ENCODE assay signal across 31 mouse cellular contexts in genomic region chr10:13395753-13396152, GRCm38 (mm10).
"Had no signal": no experiment of that assay in that cellular context is flagged by ENCODE, and none has a peak within 500 bp of the region (broad histone marks: within the 10 kb centered on the region; RNA-seq: fewer than 3 reads in every experiment).

No protein-coding gene starts in this region.

- H3K9me3 ChIP-seq: heart, embryonic 10.5 days; heart, embryonic 12.5 days; heart, embryonic 13.5 days; heart, embryonic 15.5 days; hindbrain, embryonic 10.5 days; hindbrain, embryonic 12.5 days; hindbrain, embryonic 13.5 days; hindbrain, embryonic 15.5 days; intestine, embryonic 15.5 days had no signal

- H3K4me1 ChIP-seq: heart, embryonic 10.5 days; heart, embryonic 12.5 days; heart, embryonic 13.5 days; heart, embryonic 15.5 days; hindbrain, embryonic 10.5 days; hindbrain, embryonic 12.5 days; hindbrain, embryonic 13.5 days; hindbrain, embryonic 15.5 days; intestine, embryonic 15.5 days had no signal

- ATAC-seq: hindbrain, embryonic 16.5 days; hindbrain, postnatal 0 days; inflammation-experienced regulatory T-cells, adult 6 months; intestine, embryonic 15.5 days; intestine, embryonic 16.5 days; intestine, postnatal 0 days had no signal

- DNase-seq: heart, postnatal 10 days; heart, postnatal 14 days; heart, postnatal 36 days; kidney, adult 11 months; kidney, adult 18-20 months; kidney, adult 8-10 months; kidney, adult 9 months; kidney, postnatal 14 days; kidney, postnatal 25 days; kidney, postnatal 36 days; layer of hippocampus, adult 9-11 months; layer of hippocampus, postnatal 36 days had no signal

- H3K9ac ChIP-seq: heart, embryonic 12.5 days; heart, embryonic 13.5 days; heart, embryonic 15.5 days; hindbrain, embryonic 12.5 days; hindbrain, embryonic 13.5 days; hindbrain, embryonic 14.5 days; hindbrain, embryonic 15.5 days; intestine, embryonic 15.5 days had no signal

- H3K4me3 ChIP-seq: heart, embryonic 10.5 days; heart, embryonic 12.5 days; heart, embryonic 13.5 days; heart, embryonic 15.5 days; hindbrain, embryonic 10.5 days; hindbrain, embryonic 12.5 days; hindbrain, embryonic 13.5 days; hindbrain, embryonic 15.5 days; intestine, embryonic 15.5 days; layer of hippocampus, adult 2 months; left cerebral cortex, adult 2 months had no signal

- H3K36me3 ChIP-seq: heart, embryonic 10.5 days; heart, embryonic 12.5 days; heart, embryonic 13.5 days; heart, embryonic 15.5 days; hindbrain, embryonic 10.5 days; hindbrain, embryonic 12.5 days; hindbrain, embryonic 13.5 days; hindbrain, embryonic 15.5 days; intestine, embryonic 15.5 days had no signal

- H3K4me2 ChIP-seq: heart, embryonic 11.5 days; heart, embryonic 12.5 days; heart, embryonic 13.5 days; heart, embryonic 15.5 days; hindbrain, embryonic 12.5 days; hindbrain, embryonic 13.5 days; hindbrain, embryonic 14.5 days; hindbrain, embryonic 15.5 days; intestine, embryonic 15.5 days had no signal

- H3K27ac ChIP-seq: heart, embryonic 10.5 days; heart, embryonic 13.5 days; heart, embryonic 15.5 days; hindbrain, embryonic 10.5 days; hindbrain, embryonic 12.5 days; hindbrain, embryonic 13.5 days; hindbrain, embryonic 14.5 days; hindbrain, embryonic 15.5 days; hindbrain, postnatal 0 days; intestine, embryonic 15.5 days; kidney, postnatal 0 days; layer of hippocampus, adult 2 months; left cerebral cortex, adult 2 months had no signal

- H3K27me3 ChIP-seq: heart, embryonic 12.5 days; heart, embryonic 13.5 days; heart, embryonic 15.5 days; hindbrain, embryonic 12.5 days; hindbrain, embryonic 13.5 days; hindbrain, embryonic 15.5 days; intestine, embryonic 15.5 days had no signal
